Mouse (Mus musculus) testis, postnatal 14 days (tissue): ENCODE measurements at regions not wholly inside any gene's neighbourhood (a gene's known extent, or its start where the extent isn't known, plus 50 kb on each side); places are given as distances from the start of the nearest gene placed in this dataset.

Source experiments
- DNase-seq: peaks from one replicate; pipeline ENCODE4 v3.0.0; 2021; ENCODE audit warnings: low spot score

DNA sequence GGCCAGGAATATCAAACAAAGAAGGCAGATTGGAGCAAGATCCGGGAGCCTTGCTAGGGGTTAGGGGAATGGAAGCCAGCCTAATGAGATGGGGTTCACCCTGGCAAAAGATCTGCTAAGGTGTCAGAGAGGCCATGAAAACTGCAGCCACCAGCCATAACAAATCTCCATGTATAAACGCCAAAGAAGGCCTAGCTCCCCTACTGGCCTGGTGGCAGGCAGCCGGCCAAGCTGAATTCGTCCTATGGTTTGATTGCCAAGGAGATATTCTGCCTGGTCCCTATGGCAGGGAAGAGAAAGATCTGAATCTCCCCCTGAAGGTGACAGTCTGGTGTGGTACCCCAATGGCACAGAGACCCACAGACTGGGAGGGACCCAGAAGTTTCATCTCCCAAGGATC lies 104.8 kb upstream of the E030018B13Rik start:
- no peak for DNase-seq

DNA sequence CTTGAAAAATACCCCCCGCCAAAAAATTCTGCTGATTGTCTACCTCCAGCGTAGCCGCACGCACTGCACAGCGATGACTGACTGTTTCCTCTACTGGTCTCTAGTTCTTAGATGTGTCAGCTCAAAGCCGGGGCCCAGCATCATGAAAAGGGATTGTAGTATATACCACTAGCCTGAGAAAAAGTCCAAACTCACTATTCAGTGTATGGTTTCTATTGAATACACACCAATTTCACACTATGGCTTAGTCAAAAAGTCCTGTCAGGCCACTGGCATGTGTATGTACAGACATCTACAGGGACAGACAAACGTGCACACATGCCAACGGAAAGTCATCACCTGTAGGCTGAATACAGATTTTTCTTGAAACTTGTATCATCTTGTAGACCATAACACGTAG lies 101.1 kb upstream of the E030018B13Rik start:
- DNase-seq, result no peak

DNA sequence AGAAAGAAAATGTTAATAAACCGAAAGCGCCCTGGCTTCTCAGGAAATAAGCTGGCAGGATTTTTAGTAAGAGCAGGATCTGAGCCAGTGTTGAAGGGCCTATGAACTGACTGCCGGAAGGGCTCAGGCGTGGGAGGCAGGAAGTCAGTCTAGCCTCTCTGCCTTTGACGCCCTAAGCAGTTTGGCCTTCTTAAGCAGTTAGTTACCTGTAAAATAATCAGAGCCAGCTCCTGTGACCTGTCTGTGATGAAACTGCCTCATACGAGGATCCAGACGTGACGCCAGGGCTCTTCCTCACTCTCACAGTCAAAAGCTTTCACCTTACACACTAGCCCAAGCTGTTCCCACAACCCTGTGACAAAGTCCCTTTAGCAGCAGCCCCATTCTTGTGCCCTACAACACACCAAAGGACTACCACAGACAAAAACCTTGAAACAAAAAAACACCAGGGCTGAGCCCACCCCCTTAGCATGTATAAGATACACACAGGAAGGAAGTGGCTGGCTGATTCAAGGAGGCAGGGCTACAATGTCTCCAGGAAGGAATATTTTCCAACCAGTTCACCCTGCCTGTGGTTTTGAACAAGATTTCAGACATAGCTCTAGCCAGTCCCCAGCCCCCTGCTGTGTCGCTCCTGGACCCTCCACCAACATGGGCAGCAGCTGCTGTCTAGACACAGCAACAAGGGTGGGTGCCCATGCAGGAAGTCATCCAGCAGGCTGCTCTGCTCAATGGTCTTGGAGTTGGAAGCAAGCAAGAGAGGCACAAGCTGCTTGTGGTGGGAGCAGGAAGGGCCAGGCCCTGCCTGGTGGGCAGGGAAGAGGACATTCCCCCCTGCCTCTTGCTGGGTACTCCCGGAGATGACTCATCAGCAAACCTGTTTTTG lies 100.4 kb upstream of the E030018B13Rik start:
- DNase-seq, result no peak

DNA sequence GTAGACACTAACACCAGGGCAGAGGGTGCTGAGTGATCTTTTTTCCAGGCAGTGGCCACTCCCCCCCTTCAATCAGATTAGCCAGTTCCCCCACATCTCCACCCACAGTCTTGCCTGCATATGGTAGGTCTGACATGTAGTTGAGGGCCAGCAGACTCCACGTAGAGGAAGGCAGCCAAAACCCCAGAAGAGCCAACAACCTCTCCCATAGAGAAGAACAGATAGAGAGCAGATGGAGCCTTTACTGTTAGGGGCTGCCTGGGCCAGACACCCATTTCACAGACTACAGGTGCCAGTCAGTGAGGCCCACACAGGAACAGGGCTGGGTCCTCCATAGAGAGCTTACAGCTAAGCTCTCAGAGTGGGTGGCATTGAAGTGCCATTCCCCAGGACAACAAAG lies 99.2 kb upstream of the E030018B13Rik start:
- no peak for DNase-seq

DNA sequence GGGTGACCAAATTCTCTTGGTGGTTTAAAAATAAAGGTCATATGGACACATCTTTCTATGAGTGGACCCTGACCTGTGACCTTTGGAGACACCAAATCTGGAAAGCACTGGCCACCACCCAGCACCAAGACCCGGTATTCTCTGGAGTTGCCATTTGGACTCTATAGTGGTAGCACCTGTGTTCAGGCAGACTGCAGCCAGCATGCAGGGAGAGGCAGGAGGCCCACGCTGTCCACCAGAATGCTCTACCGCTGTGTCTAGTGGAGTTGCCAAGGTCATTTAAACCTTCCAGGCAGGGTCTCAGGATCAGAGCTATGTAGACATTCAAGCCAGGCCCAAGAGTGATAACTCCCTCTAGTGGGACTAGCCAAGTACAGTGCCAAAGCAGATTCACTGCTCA lies 98.6 kb upstream of the E030018B13Rik start:
- DNase-seq, result no peak

DNA sequence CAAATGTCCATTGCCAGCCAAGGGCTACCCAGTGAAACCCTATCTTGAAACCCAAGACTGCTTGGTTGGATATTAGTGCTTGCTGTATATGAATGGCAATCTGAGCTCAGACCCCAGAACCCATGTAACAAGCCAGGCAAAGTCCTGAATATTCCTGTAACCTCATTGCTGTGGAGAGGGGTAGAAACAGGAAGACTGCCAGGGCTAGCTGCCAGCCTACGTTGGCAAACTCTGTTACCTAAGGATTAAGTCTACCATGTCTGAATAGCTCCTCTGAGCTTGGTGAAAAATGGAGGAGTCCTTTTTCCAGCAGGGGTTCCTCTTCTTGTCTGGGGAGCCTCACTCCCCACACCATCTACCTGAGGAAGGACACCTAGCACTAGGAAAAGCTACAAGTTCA lies 96.4 kb upstream of the E030018B13Rik start:
- no peak for DNase-seq

DNA sequence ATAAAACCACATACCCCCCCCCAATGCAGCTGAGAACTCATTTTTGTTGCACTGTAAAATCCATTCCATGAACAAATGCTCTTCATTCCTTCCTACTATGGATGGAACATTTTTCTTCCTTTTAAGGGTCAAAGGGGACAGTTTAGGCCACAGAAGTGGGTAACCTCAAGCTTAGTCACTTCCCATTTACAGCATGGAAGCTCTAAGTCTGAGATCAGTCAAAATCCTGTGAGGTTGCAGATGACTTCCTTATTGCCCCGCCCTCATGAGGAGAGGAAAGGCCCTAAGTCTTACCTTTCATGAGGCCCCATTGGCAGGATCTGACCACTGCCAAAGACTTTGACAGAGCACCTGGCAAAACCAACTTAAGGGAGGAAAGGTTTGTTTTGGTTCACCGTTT lies 94.7 kb upstream of the E030018B13Rik start:
- no peak for DNase-seq

DNA sequence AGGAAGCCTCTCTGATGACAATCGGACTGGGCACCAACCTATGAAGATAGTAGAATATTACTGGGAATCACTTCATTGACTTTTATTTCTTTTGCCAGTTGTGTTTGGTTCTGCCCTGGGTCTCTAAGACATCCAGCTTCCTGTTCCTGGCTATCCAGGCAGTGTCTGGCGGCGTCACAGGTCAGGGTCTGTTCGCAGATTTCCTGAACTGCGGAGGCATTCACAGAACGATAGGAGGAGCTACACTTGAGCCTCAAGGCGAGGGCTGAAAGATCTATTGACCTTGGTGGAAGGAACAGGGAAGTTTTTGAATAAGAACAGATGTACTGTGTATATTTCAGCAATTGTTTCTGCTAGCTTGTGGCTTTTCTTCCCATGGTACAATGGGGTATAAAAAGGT lies 92.6 kb upstream of the E030018B13Rik start:
- peak; percentile 61 for DNase-seq

DNA sequence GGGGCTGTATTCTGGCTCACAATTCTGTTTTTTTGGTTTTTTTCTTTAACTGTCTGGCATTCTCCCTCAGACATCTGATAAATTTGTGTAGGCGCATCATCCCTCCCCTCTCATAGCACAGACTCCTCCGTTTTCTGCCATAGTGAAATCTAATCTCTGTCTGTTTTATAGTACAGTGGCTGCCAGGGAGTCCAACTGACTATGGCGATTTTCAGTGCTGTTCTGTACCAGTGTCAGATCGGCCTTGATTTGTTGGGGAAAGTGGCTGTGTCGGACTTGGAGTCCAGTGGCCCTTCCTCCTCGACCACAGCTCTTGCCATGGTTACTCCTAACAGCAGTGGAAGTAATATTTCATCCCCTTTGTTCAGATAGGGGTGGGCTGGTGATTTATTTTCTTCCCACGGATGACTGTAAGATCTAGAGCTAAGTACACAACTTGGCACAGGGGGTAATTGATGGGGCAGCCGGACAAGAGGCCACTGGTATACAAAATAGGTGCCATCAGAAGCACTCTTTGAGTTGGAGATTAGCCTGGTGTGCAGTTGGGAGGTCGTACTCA lies 87.2 kb upstream of the E030018B13Rik start:
- DNase-seq, result no peak

DNA sequence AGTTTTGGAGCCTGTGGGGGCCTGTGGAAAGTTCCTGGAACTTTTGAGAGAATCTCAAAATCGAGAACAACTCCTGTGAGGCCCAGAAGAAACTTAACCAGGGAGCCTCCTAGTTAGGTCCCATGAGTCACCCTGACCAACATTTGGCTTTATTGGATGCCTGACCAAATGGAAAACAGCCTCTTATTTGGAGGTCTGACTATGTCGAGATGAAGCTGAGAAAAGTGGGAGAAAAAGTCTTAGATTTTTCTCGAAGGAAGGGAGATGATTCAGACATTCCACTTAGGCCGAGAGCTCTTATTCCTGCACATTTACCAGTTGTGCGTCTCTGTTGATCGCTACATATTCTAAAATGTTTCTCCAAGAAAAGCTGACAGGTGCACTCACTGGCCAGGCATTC lies 83.0 kb upstream of the E030018B13Rik start:
- DNase-seq, result no peak

DNA sequence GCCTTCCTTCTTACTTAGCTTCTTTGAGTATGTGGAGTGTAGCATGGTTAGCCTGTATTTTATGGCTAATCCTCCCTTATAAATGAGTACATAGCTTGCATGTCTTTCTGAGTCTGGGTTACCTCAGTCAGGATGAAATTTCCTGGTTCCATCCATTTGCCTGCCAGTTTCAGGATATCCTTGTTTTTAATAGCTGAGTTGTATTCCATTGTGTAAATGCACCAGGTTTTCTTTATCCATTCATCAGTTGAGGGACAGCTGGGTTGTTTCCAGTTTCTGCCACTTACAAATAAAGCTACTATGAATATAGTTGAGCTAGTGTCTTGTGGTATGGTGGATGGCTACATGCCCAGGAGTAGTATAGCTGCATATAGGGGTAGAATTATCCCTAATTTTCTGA lies 80.7 kb upstream of the E030018B13Rik start:
- no peak for DNase-seq
